Mouse (Mus musculus): ENCODE results near the gene Zswim7.

DNA sequence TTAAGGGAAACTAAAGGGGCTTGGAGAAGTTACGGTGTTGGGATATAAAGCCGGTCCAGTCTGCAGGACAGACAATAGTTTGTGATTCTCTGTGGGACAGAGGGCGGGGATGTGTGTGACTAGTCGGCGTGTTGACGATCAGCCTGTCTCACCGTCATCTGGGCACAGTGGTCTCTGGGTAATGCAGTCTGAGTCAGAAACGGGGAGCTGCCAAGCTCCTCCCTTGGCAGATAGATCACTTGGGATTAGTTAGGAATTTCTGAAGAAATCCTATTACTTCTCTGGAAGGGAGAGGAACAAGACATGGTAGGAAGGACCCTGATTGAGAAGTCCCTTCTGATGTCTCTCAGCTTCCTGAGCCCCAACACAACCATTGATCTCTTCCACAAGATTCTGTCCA is 37.3 kb downstream of the Zswim7 start:
- TF ChIP-seq CTCF (IDR thresholded peaks at IDR 0.05; ENCODE audit: low read depth, low read length) (no peak), GATA1 (IDR thresholded peaks at IDR 0.05; ENCODE audit: borderline replicate concordance, low read length) (no peak), GATA2 (IDR thresholded peaks at IDR 0.05; ENCODE audit: borderline replicate concordance, low read depth, low read length) (no peak)

Measured in G1E (cell line).